Mouse (Mus musculus): ENCODE results near the gene Ddx28.
"Not testable (repeated sequence)": the region's sequence is repeated elsewhere in the genome, so short reads cannot be mapped to it uniquely, and the experiment has no call there.

Gene Ddx28

DNA sequence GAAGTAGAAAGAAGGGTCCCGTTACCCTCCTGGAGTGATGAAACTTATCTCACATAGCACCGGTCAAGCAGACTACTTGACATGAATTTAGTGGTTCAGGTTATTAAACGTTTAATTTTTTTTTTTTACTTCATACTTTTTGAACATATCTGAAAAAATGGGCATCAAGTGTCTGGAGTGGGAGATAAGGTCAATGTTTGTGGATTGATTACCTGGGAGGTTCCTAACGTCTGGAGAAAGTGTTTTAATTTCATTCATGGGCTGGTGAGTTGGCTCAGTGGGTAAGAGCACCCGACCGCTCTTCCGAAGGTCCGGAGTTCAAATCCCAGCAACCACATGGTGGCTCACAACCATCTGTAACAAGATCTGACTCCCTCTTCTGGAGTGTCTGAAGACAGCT is 521 bp upstream of the Ddx28 start:
- not testable (repeated sequence) for DNase-seq

- peak; percentile 76 to 88 for DNase-seq
Observed at GRCm38 (mm10) chr8:106010748-106011642, 687 bp downstream of the Ddx28 start.

- DNase-seq, result not testable (repeated sequence)
Observed at GRCm38 (mm10) chr8:106007891-106008290, 3.8 kb downstream of the Ddx28 start.

DNA sequence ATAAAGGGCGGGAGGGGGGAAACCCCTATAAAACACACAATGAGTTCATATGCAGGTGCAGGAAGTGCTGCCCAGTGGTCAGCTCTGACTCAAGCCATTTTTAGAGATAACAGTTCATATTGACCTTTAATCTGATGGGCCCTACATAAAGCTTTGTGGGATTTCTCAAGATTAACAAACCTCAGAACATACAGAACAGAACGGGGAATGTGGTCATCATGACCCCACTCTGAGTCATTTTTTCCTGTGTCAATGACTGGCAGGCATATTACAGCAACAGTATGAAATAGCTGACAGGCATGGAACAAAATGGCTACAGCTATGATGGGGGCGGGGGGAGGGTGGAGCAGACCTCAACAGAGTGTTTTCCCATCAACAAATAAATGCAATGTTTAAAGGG is 4.5 kb downstream of the Ddx28 start:
- no peak for DNase-seq

GRCm38 (mm10) chr8:106006413-106006812 is 5.3 kb downstream of the Ddx28 start:
- DNase-seq, result no peak

DNA sequence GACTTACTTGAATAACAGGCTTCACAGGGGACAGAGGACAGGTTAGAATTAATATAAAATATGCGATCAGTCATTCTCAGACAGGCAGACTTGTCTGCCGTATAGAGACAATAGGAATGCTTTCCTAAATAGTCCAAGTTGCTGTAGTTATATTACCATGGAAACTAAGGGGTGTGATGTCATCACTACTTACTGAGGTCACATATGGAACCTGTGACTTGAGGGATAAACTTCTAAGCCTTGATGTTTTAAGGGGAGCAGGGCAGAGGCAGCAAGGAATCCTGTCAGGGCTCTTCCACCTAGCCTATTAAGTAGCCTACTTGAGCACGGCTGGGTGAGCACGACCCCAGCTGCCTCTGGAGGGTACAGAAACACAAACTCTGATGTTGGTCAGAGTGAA is 5.8 kb downstream of the Ddx28 start, which contains the start of gene Dpep2nb:
Gene Dpep2nb (minus strand): TSS at position 101 of the 400 bp plus-strand sequence.
- DNase-seq, result no peak

DNA sequence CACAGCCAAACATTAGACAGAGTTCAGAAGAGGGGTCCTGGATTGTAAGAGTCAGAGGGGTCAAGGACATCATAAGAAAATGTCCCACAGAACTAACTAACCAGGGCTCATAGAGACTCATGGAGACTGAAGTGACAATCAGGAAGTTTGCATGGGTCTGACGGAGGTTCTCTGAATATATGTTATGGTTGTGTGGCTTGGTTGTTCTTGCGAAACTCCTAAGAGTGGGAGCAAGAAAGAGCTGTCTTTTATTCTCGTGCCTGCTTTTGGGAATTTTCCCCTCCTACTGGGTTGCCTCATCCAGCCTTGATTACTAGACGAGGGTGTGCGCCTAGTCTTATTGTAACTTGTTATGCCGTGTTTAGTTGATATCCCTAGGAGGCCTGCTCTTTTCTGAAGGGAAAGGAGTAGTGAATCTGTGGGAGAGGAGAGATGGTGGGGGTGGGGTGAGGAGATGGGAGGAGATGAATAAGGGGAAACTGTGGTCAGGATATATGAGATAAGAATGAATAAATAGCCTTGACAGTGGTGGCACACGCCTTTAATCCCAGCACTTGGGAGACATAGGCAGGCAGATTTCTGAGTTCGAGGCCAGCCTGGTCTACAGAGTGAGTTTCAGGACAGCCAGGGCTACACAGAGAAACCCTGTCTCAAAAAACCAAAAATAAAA is 7.0 kb downstream of the Ddx28 start:
- no peak for DNase-seq

GRCm38 (mm10) chr8:106001908-106002307 is 9.8 kb downstream of the Ddx28 start:
- no peak for DNase-seq

DNA sequence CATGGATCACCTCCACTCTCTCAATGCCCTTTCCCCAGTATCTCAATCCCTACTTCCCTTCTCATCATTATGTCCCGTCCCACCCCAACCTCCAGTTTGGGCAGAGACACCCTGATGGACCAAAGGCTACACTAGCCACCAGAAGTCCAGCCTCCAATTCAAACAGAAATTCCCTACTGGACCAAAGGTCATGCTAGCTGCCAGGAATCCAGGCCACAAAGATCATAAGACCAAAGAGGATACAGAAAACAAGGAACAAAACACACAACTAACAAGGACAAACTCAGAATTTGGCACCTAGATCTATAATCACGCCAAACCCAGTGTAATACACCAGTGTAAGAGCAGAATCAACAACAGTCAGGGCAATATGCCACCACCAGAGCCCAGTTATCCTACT is 12.7 kb downstream of the Ddx28 start:
- no peak for DNase-seq

GRCm38 (mm10) chr8:105996359-105996758 is 15.3 kb downstream of the Ddx28 start:
- peak in 1 of 2 experiments; percentile 26 for DNase-seq

GRCm38 (mm10) chr8:105993226-105993625 is 18.5 kb downstream of the Ddx28 start:
- no peak for DNase-seq

- DNase-seq, result peak; percentile 77 to 80
Observed at GRCm38 (mm10) chr8:105992499-105992898, 19.2 kb downstream of the Ddx28 start.

GRCm38 (mm10) chr8:105991546-105991945 is 20.1 kb downstream of the Ddx28 start:
- no peak for DNase-seq

DNA sequence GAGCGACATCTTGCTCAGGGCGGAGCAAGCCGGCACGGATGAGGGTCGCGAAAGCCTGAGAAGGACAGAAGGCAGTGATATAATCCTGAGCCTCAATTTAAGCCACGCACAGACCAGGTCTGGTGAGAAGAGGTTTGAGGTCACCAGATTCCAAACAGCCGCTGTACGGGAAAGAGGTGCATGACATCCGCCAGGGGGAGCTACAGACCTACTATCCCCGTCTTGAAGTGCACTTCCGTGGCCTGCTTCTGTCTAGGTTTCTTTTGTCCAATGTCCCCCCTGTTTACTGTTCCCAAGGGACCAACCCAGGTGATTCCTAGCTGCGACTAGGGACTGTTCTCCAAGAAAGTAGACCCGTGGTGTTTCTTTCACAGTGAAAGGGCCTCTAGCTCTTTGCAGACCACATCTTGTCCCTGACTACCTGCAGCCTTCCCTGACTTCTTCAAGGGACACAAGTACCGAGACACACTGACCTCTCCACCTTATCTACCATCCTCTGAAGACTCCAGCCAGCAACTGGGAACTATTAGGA is 20.8 kb downstream of the Ddx28 start, which contains the start of gene Dus2:
Gene Dus2 (plus strand): TSS at position 482 of the 532 bp plus-strand sequence.
- peak; percentile 60 to 86 for DNase-seq

DNA sequence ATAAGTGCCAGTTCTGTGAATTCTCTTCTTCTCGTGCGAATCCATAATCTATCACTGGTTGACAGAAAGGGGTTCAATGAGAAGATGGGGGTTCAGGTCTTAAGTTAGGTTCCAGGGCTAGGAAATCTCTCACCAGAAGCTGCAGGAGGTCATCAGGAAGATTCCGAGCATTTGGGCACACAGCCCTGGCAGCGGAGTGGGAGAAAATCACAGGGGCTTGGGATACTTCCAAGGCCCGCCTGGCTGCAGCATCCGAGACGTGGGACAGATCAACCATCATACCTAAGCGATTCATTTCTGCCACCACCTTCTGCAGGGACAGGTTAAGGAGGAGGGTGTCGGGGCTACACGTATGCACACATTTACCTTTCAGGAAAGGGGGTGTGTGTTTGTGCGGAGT is 23.1 kb downstream of the Ddx28 start:
- no peak for DNase-seq

DNA sequence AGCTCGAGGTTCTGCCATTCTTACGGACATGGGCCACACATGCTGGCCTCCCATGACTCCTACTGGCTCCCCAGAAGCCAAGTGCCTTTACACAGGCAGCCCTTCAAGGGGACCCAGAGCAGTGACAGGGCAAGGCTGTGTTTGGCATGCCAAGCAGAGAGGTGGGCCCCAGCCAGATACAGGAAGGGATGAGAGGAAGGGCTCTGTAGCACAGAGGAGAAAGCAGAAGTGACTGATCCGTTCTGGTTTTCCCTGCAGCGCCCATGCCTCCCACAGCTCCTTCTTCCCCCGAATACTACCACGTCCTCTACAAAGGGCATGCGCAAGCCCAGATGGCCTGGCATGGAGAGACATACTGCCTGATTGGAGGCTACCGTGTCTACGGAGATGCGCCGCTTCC is 28.3 kb downstream of the Ddx28 start:
- DNase-seq, result not testable (repeated sequence)

DNA sequence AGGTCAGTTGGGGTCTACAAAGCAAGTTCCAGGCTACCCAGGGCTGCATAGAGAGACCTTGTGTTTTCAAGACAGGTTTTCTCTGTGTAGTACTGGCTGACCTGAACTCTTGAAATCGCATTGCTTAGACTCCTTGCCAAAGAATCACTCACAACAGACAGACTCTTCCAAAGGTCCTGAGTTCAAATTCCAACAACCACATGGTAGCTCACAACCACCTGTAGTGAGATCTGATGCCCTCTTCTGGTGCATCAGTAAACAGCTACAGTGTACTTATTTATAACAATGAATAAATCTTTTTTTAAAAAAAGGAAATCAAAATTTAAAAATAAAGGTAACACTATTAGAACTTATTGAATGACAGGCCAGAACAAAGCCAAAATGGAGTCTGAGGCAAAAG is 30.5 kb downstream of the Ddx28 start:
- DNase-seq, result no peak

- no peak for DNase-seq
Observed at GRCm38 (mm10) chr8:105979325-105979724, 32.4 kb downstream of the Ddx28 start, which contains the start of gene Dpep3. Gene Dpep3, minus strand, starts transcription at chr8:105979429.

DNA sequence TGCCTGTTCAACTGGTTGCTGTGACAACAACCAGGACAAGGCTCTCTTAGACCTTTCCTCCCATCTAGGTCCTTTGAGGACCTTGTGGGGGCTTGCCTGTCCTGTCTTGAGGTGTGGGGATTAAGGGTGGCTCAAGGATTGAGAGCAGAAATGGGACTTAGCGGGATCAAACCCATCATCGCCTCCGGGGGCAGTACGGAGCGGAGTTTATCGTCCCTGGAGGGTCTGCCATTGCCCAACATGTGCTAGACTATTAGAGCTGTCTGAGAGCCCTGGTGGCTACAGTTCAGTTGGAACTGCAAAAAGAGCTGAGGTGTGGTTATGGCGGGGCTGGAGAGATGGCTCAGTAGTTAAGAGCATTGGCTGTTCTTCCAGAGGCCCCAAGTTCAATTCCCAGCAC is 36.3 kb downstream of the Ddx28 start:
- no peak for DNase-seq

GRCm38 (mm10) chr8:105971019-105971720 is 40.5 kb downstream of the Ddx28 start:
- no peak for DNase-seq

DNA sequence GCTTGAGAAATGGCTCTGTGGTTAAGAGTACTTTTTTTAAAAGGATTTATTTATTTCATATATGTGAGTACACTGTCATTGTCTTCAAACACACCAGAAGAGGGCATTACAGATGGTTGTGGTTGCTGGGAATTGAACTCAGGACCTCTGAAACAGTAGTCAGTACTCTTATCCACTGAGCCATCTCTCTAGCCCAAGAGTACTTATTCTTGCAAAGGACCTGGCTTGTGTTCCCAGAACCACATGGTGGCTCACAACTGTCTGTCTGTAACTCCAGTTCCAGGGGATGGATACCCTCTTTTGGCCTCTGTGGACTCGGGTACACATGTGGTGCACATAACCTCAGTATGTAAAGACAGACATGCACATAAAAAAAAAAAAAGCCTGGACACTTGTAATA is 42.3 kb downstream of the Ddx28 start:
- DNase-seq, result no peak

DNA sequence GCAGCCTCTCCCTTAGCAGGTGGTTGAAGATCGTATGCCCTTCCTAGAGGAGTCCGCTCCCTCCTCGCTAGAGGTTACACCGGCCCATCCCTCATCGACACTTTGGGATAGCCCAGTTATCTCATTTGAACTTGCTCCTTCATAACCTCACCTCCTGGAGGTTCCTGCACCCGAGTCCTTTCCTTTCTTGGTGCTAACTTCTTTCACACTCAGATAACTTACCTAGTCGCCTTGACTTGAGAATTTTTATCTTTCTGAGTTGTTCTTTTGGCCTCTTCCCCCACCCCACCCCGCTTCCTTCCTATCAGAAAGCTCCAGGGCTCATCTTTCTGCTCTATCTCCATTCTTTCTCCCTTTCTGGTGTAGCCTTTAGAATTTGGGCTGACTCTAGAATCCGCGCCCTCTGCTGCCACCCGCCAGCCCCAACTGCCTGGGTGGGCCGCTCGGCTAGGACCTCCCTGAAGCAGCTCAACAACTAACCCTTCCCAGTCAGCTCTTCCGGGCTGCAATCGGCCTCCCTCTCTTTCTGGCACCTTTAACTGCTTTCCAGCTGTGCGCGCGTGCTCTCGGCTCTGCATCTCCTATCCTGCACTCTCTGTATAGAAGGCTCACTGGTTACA is 44.9 kb downstream of the Ddx28 start:
- no peak for DNase-seq
